ENCODE assay signal across 8 mouse cellular contexts in the genomic region with DNA sequence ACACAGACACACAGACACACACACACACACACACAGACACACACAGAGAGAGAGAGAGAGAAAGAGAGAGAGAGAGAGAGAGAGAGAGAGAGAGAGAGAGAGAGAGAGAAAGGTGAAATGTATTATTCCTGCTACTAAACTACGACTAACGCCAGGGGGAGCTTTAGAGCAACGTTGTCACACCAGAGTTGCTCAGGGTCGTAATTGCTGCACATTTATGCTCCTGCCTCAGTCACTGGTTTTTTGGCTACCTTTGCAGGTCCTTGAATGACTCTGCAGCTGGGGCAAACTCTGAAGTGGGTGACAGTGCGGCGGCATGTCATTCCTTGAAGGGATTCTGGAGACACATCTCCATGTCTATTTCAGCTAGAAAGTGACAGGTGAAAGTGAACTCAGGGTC.
DNase-seq lines count a peak whose midpoint lies in the region; ATAC-seq and TF ChIP-seq lines count a peak whose summit lies in the region.

No protein-coding gene starts in this region.

- peak; percentile 70 for TF ChIP-seq CTCF in layer of hippocampus, adult 2 months (conservative IDR thresholded peaks at IDR 0.05)

- no peaks in the 10 kb centered on the region for H3K9me3 ChIP-seq in forebrain, embryonic 10.5 days
- no peaks in the 10 kb centered on the region for H3K9me3 ChIP-seq in forebrain, embryonic 16.5 days (ENCODE audit: control insufficient read depth, low read length)
- H3K9me3 ChIP-seq in forebrain, embryonic 12.5 days, result no peaks in the 10 kb centered on the region
- no peaks in the 10 kb centered on the region for H3K9me3 ChIP-seq in midbrain, embryonic 13.5 days

- no peak overlapping the region for H3K4me3 ChIP-seq in forebrain, embryonic 10.5 days
- no peak overlapping the region for H3K4me3 ChIP-seq in forebrain, embryonic 16.5 days (replicated peaks; ENCODE audit: low read length)
- H3K4me3 ChIP-seq in forebrain, embryonic 12.5 days (replicated peaks), result no peak overlapping the region
- H3K4me3 ChIP-seq in layer of hippocampus, adult 2 months, result no peak overlapping the region
- no peak overlapping the region for H3K4me3 ChIP-seq in midbrain, embryonic 13.5 days (replicated peaks)

- no peaks in the 10 kb centered on the region for H3K4me1 ChIP-seq in forebrain, embryonic 10.5 days
- no peaks in the 10 kb centered on the region for H3K4me1 ChIP-seq in forebrain, embryonic 16.5 days (replicated peaks; ENCODE audit: control insufficient read depth, insufficient read depth, low read length)
- no peaks in the 10 kb centered on the region for H3K4me1 ChIP-seq in forebrain, embryonic 12.5 days
- no peaks in the 10 kb centered on the region for H3K4me1 ChIP-seq in midbrain, embryonic 13.5 days (replicated peaks)

- H3K4me2 ChIP-seq in forebrain, embryonic 16.5 days (ENCODE audit: low read length), result no peak overlapping the region
- H3K4me2 ChIP-seq in forebrain, embryonic 12.5 days, result no peak overlapping the region
- no peak overlapping the region for H3K4me2 ChIP-seq in midbrain, embryonic 13.5 days (replicated peaks)

- no peaks in the 10 kb centered on the region for H3K27me3 ChIP-seq in forebrain, embryonic 10.5 days (ENCODE audit: poor library complexity, severe bottlenecking)
- H3K27me3 ChIP-seq in forebrain, embryonic 16.5 days (replicated peaks; ENCODE audit: control insufficient read depth, insufficient read depth, low read length), result no peaks in the 10 kb centered on the region
- no peaks in the 10 kb centered on the region for H3K27me3 ChIP-seq in forebrain, embryonic 12.5 days
- H3K27me3 ChIP-seq in midbrain, embryonic 13.5 days, result no peaks in the 10 kb centered on the region

- H3K36me3 ChIP-seq in forebrain, embryonic 10.5 days (replicated peaks), result no peaks in the 10 kb centered on the region
- H3K36me3 ChIP-seq in forebrain, embryonic 16.5 days (ENCODE audit: control insufficient read depth, insufficient read depth), result no peaks in the 10 kb centered on the region
- H3K36me3 ChIP-seq in forebrain, embryonic 12.5 days (replicated peaks), result no peaks in the 10 kb centered on the region
- no peaks in the 10 kb centered on the region for H3K36me3 ChIP-seq in midbrain, embryonic 13.5 days

- no peak for ATAC-seq in forebrain, embryonic 16.5 days
- ATAC-seq in forebrain, embryonic 12.5 days (ENCODE audit: low FRiP score), result peak; percentile 62; the same call in 1 of the 2 replicates
- ATAC-seq in midbrain, embryonic 13.5 days, result 0 out of 2 replicates have a peak, but pooled peaks have one; percentile 53

- no peak overlapping the region for H3K27ac ChIP-seq in forebrain, embryonic 10.5 days
- no peak overlapping the region for H3K27ac ChIP-seq in forebrain, embryonic 16.5 days (ENCODE audit: low read length)
- H3K27ac ChIP-seq in forebrain, embryonic 12.5 days, result no peak overlapping the region
- H3K27ac ChIP-seq in layer of hippocampus, adult 2 months, result no peak overlapping the region
- H3K27ac ChIP-seq in midbrain, embryonic 13.5 days, result no peak overlapping the region

- peak; percentile 36 for DNase-seq in forebrain, embryonic 10.5 days (ENCODE audit: extremely low spot score, low spot score)
- peak; percentile 17 for DNase-seq in urinary bladder, adult 2 months (ENCODE audit: low spot score)
- no peak for DNase-seq in urinary bladder, postnatal 10 days (ENCODE audit: low spot score)
- DNase-seq in layer of hippocampus, adult 2 months (ENCODE audit: low spot score in 2 of 2), result peak; percentile 24 to 51
- no peak for DNase-seq in spleen, postnatal 14 days (ENCODE audit: low spot score in 2 of 2)

- WGBS in forebrain, embryonic 10.5 days, result 31% methylated on average over 6 of the region's 6 CpGs
- WGBS in forebrain, embryonic 16.5 days, result 23% methylated on average over 6 of the region's 6 CpGs
- 32% methylated on average over 6 of the region's 6 CpGs for WGBS in forebrain, embryonic 12.5 days
- WGBS in midbrain, embryonic 13.5 days, result 30% methylated on average over 6 of the region's 6 CpGs

- H3K9ac ChIP-seq in forebrain, embryonic 16.5 days (replicated peaks; ENCODE audit: low read depth, low read length), result no peak overlapping the region
- no peak overlapping the region for H3K9ac ChIP-seq in forebrain, embryonic 12.5 days
- H3K9ac ChIP-seq in midbrain, embryonic 13.5 days (replicated peaks), result no peak overlapping the region

Comparison
In these comparisons a context has a peak if more than half of its experiments do, and no peak if none do; other contexts are left out.
1. DNase-seq: peak in forebrain, embryonic 10.5 days (single experiment), urinary bladder, adult 2 months (single experiment) and layer of hippocampus, adult 2 months (2 of 2); none in urinary bladder, postnatal 10 days (single experiment) and spleen, postnatal 14 days (0 of 2).